Mouse (Mus musculus) megakaryocyte, embryonic 14.5 days (primary cell): ENCODE measurements around the gene Ehhadh.

Experiments
- FLI1 ChIP-seq: IDR thresholded peaks from 2 replicates; pipeline ENCODE4 v1.6.1; 2012; ENCODE audit warnings: low read length, inconsistent platforms, mixed read lengths
- GATA1 ChIP-seq: IDR thresholded peaks from 3 replicates; pipeline ENCODE4 v1.6.1; 2012; ENCODE audit warnings: mixed read lengths, low read length, inconsistent platforms, borderline replicate concordance

DNA sequence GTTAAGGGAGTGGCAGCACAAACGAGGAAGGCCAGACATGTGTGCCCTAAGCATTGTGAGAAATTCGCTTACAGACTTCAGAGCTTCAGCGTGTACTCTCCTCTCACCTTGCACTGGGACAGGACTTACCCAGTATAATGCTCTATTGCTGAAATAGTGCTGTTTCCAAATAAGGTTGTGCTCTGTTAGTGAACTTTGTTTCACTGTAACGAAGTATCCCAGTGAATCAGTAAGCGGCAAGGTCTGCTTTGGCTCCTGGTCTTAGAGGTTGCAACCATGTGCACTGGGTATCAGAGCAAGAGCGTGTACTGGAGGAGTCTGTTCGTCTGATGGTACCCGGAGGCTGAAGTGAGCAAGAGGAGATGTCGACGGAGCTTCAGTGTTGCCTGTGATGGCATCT is 46.4 kb upstream of the Ehhadh start:
- TF ChIP-seq GATA1 (no peak), FLI1 (no peak)
